Mouse (Mus musculus) layer of hippocampus, adult 9-11 months (tissue): ENCODE results near the gene Dcst1.

ENCODE experiments used
- DNase-seq: peaks from one replicate; pipeline ENCODE4 v3.0.0; 2022

The Dcst1 gene

DNA sequence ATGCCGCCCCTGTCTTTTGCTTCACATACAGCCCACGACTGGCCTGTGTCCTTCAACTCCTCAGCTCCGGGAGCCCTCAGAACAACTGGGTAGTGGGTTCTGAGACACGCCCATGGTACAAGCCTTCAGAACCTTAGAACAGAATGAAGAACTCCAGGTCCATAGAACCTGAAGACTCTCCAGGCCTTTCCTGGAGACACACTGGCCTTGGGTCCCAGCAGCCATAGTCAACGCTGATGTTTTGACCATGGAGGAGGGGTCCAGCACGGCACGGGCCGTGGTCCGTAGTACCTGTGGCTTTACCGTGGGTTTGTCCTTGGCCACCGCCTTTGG is at the start of gene Dcst1:
Dcst1 (minus strand) TSS at position 101 of the 333 bp plus-strand sequence.
- DNase-seq = no peak

DNA sequence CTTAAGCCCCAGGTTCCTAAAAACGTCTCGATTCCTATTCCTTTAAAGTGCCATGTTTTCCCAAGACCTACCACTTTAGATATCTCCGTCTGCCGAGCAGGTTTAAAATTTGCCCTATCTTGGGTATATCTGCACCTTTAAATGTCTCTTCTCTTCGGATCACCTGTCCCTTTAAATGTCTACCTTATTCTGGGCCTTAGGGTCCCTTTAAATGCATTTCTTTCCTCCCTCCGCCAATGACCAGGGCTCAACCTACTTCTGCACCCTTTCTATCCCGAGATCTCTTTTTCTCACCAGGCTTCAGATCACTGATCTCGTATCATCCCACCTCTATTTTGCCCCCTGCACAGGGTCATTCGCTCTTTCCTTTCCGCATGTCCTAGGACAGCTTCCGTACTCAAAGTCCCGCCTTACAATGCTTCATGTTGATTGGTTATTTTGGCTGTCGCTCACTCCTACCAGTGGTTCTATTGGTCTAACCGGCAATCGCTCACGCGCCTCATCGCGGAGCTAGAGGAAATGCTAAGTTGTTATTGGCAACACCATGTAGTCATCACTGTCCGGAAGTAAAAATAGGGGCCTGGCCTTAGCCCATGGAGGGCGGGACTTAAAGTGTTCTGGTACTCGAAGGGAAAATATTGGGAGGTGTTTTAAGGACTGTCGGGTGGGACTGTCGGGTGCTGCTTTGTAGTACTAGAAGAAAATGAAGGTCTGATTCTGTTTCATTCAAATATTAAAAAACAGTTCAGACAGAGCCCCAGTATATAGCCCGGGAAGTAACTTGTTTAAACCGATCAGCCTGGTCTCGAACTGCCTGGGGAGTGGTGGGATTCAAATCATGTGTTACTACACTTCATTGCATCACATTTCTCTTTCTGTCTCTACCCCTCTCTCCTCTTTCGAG is 46.7 kb upstream of the Dcst1 start, which contains the start of gene Flad1:
Flad1 (minus strand) TSS at position 381 of the 904 bp plus-strand sequence.
- DNase-seq = peak; percentile 100

DNA sequence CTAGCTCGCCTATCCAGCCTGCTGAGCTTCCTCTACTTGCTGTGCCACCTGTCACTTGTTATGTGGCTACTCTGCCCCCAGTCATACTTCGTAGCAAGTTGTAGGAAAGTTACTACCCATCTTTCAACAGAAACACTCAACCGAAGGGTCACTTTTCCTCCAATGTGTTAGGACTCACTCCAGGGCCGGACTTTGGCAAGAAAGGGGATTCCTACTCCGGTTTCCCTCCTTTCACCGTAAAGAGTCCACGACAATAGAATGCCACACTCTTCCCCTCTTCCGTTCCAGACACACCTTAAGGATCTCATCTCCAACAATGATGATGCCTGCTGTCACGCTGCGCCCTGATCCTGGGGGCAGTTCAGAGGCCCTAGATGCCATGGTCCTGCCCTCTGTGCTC is 45.8 kb upstream of the Dcst1 start:
- no peak for DNase-seq

DNA sequence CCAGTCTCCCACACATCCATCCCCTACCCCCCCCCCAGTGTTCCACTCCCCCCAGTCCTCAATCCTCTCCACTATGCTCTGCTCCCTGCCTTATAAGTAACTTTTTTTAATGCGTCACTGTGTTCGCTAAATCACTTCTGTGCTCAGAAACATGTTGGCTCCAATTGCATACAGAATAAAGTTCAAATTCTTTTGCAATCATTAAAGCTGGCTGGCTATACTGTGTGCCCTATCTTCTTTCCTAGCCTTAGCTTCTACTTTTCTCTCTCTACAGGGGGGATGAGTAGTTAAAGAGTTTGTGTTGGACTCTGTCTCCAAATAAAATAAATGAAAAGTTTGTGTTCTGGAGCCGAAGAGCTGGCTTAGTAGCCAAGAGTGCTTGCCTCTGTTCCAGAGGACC is 44.6 kb upstream of the Dcst1 start:
- no peak for DNase-seq

DNA sequence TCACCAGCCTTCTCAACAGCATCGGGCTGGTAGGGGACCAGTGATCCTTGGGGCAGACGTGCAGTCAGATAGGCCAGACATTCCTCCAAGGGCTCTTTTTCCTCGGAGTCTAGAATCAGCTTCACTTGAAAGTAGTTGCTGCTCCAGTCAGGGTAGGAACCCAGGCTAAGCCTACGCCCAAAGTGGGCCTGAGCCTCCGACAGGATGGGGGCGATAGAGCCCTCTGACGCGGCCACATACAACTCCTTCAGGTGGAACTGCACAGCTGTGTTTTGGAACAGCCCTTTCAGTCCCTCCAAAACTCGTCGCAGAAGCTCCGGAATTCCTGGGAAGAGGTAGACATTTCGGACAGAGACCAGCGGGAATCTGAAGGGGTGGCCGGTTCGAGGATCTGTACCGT is 43.4 kb upstream of the Dcst1 start:
- DNase-seq = no peak

DNA sequence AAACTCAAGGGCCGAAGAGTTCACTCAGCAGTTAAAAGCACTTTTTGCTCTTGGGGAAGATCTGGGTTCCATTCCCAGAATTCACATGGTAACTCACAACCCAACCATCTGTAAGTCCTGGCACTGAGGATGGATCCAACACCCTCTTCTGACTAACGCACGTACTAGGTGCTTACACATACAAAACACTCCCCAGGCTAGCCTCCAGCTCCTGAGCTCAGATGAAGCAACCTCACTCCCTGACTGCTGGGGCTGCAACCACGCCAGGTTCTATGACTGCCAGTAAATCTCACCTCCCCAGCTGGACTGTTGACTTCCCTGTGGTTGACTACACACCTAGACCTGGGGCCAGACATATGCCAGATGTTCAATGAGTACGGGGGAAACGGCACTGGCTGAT is 41.8 kb upstream of the Dcst1 start:
- DNase-seq = no peak

DNA sequence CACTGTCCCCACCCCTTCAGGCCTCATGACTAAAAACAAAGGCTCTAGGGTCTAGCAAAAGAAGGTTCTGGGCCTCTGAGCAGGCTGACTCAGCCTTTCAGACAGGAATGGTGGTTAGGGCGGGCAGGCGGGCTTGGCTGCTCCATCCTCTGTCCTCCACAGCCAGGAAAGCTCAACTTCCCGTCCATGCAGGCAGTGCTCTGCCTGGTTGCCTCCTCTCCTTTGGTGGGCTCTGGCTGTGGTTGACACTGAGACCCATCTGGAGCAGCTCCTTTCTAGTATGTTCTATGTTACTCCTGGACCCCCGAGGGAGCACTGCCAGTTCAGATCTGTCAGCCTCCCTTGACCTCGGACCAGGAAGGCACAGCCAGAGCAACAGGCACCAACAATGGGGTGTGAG is 37.6 kb upstream of the Dcst1 start, which contains the start of gene Lenep:
Lenep (minus strand) TSS at position 101 of the 400 bp plus-strand sequence.
- DNase-seq = no peak

DNA sequence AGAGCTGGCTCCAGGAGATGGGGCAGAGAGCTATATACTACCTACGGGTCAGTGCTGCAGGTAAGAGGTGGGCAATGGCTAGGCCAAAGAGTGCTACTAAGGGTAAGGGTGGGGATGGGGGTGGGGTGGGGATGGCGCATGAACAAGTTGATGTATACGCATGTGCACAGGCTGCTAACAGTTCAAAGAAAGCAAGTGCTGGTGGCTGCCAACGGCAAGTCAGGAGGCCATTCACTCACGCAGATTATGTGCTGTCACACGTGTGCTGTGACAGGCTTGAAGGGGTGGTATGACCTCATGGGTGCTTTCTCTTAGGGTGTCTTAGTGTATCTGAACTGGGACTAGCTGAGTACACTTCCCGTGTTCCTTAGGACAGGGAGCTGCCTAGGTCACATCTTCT is 36.3 kb upstream of the Dcst1 start:
- DNase-seq = no peak

DNA sequence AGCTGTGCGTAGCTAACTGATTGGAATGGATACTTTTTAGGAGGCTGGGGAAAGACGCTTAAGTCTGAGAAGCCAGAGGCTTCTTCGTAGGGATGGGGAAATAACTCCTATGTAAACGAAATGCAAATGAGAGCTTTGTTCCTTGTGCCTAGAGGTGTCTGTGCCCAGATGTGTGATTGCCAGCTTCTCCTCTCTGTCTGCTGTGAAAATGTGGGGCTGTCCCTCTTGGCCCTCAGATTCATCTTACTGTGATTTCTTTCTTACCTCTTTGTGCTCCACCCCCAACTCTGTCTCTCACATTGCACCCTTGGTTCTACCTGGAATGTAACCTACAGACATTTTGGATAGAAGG is 31.6 kb upstream of the Dcst1 start:
- no peak for DNase-seq

DNA sequence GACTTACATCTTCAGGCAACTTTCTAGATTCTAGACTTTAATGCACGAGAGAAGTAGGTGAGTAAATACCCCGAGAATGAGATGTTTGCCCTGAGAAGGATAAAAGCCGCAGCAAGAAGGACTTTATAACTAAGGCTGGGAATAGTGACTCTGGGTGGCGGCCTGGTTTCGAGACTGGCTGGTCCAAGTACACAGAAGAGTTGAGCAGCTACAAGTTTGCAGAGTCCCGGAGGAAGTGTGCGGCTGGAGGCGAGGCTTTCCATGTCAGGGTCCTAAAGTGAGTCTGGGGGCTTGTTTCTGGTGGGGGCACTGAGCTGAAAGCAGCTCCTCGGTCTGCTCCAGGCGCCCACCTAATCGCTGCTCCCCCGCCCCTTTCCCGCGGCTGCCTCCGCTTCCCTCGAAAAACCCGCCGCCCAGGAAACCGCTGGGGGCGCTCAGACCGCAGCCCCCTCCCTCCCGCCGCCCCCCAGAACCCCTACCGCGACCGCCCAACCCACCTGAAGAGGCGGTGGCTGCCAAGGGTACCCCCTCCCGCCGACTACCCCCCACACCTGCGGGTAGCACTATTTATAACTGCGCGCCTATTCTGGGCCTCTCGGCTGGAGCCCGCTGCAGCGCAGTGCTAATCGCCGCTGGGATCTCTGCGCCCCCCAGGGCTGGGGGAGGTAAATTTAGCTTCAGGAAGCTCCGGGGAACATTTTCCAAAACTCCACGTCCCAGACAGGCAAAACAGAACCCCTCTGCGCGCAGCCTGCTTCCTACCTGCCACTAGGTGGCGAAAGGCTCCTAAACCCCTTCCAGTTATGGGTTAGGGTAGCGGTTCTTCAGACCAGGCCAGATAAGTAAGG is 31.0 kb upstream of the Dcst1 start:
- no peak for DNase-seq

DNA sequence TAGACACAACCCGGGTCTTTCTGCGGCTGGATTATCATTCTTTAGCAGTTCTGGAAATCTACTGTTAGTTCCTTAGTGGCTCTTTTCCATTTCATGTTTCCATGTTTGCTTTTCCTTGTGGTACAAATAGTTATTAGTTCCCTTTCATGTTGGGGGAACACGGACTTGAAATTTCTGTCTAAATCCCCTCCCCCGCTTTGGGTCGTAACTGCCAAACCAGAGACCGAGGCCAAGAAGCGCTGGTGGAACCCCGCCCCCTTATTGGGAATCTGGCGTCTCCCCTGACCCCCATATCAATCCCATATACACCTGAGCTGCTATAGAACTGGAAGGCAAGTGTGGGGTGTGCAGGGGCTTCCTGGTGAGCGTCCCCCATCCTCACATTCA is 30.4 kb upstream of the Dcst1 start:
- DNase-seq = no peak

DNA sequence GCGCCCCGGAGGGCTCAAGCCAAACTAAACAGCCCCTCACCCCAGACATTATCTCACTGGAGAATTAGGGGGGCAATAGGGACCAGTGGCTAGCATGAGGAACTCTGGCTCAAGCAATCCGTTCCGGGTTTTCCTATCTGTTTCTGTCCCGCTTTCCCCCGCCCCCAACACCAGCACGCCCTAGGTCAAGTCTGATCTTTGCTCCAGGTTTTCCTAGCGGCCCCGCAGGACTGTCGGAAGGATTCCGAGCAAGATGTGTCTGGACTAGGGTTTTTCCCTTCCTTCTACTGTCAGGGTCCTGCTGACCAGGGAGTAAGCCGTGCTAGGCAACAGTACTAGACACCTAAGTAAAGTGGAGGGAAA is 29.8 kb upstream of the Dcst1 start:
- peak; percentile 78 for DNase-seq

DNA sequence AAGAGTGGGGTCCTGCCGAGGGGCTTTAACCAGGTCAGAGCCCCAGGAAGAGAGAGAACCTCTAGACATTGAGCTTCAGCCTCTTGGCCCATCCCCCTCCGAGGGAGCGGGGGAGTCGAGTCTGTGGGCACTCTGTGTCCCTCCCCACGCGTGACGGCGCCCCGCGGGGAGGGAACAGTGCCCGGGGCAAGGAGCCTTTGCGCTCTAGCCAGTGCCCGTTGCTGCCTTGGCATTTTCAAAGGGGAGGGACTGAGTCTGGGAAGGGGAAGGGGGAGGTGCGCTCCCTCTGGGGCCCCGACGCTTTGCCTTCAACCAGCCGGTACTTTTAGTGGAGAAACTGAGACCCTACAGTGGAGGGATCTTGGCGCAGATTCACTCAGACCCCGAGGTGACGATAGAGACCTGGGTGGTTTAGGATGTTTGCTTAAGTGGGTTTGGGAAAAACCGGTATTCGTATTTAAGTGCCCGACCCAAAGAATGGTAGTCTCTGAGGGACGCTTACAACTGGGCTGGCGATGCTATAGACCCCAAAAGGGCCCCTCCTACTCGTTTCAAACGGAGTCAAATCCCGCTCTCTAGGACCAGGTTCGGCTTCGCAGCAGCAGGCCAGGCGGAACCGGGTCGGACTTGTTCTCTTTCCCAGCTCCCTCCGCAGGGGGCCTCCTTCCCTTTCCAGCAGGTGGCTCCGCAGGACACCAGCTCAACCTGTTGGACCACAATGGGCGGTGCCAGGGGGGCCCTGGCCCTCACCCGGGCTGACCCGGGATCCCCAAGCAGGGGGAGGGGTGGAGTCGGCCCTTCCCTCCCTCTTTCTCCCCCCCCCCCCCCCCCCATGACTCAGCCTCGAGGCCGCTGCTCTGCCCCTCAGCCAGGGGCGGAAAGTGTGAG is 29.2 kb upstream of the Dcst1 start, which contains the start of gene Zbtb7b:
Zbtb7b (minus strand) TSS at position 771 of the 888 bp plus-strand sequence.
- peak; percentile 76 for DNase-seq

DNA sequence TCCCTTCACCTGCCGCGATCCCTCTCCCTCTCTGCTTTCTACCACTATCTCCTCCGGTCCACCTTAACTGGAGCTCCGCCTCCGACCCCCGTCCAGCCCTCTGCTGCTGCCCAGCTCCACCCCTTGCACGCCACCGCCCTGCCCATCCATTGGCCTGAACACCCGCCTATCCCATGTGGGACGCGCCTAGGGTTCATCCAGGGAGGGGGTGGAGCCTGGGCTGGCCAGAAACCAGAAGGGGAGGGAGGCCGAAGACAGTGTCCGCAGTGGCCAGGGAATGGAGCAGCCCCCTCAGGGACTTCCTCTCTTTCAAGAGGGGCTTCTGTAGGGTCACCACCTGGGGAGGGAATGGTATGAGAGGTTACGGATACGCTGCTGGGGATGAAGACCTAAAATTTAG is 28.6 kb upstream of the Dcst1 start:
- DNase-seq = peak; percentile 98

DNA sequence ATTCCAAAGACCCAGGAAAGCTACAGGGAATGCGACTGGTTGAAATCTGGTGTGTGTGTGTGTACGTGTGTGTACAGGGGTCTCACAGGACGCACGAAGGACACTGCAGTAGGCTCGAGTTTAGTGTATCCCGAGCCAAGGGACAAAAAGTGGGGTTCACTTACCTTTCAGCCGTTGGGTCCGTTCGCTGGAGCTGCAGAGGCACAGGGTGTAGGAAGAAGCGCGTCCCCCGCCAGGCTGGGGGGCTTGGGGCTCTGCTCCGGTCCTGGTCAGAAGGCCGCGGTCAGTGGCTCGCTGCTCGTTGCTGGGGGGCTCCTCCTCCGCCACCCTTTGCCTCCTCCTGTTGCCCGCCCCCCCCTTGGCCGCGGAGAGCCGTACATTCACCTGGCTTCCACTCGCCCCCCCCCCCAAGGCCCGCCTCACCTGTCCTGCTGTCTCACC is 27.8 kb upstream of the Dcst1 start:
- DNase-seq = no peak

DNA sequence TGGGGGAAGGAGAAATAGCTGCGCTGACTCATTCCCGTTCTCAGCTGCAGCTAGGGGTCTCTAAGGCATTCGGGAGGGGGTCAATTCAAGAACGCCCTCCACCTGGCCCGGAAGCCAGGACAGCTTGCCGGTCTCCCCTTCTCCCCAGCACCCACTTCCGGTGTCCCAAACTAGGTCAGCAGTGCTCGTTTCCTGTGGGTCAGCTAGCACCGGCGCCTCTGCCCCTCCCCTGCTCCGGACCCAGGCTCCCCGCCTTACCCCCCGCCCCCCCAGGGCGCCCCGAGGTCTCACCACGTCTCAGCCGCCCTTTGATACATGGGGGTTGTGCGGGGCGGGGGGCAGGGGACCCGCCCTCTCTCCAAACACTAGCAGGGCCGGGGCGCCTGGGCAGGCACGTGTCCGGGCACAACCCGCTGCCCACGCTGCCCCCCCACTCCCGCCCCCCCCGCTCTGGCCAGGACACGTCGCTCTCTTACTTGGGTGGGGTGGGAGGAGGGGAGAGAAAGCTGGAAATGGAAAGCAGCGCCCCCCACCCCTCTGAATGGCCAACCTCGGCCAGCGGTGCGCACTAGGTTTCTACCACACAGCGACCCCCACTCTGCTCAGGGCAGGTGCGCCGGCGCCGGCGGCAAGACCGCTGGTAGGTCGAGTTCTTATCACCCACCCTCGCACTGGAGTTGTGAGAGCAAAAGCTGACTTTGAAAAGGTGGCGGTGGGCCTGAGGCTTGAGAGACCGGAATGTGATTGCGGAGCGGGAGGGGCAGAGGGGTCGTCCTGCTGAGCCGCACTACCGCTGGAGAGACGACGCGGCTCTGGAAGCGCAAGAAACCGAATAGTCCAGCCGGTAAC is 26.8 kb upstream of the Dcst1 start:
- no peak for DNase-seq

DNA sequence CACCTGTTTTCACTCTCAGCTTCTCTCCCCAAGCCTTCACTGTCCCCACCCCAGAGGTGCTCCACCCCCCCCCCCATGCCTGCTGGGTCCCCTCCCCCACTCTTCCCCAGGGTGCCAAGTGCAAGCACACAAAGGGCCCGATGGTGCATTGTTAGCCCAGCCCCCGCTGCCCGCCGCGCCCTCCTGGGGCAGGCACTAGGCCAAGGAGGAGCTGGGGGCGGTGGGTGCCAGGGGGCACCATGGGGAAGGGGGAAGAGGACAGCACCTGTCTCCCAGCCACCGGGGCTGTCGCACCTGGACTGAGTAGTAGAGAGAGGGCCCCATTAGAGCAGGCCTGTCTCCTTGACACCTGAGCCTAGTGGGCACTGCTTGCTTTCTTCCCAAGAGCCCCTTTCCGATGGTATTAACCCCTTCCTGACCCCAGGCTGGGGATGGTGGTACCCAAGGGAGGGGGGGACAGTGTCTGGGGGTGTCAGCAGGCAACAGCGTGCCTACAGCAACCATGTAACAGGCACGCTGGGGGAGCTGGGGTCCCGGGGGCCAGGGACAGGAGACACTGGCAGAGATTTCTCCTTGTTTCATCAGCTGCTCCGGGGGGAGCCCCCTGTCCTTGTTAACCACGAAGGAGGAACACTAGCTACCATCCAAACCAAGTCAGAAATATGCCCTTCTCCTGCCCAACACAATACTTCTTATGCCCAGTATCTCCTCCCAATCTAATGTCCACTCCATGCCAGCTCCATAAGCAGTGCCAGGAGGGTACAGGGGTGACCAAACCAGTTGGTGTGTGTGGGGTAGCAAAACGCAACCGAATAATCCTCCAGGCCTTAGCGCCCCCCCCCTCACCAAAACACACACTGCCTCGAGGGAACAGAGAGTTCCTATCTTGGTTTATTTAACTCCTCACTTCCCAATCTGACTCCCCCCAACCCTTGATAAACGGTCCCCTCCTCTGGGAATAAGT is 25.9 kb upstream of the Dcst1 start:
- DNase-seq = no peak

DNA sequence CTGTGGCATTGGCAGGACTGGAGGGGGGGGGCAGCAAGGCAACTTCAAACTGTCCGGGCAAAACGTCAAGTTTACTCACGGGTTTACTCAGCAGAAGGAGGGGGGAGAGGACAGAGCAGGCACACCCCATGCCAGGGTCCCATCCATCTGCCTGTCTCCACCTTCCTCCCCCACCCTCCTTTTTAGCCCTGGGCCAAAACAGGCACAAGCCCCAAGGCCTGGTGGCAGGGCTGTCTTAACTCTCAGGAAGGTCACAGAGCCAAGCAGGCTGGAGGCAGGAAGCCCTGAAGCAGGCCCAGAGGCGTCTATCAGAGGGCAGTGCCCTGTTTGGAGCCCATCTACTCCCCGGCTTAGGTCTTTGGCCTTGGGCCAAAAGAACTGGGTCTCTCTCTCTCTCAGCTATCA is 25.1 kb upstream of the Dcst1 start:
- DNase-seq = no peak

DNA sequence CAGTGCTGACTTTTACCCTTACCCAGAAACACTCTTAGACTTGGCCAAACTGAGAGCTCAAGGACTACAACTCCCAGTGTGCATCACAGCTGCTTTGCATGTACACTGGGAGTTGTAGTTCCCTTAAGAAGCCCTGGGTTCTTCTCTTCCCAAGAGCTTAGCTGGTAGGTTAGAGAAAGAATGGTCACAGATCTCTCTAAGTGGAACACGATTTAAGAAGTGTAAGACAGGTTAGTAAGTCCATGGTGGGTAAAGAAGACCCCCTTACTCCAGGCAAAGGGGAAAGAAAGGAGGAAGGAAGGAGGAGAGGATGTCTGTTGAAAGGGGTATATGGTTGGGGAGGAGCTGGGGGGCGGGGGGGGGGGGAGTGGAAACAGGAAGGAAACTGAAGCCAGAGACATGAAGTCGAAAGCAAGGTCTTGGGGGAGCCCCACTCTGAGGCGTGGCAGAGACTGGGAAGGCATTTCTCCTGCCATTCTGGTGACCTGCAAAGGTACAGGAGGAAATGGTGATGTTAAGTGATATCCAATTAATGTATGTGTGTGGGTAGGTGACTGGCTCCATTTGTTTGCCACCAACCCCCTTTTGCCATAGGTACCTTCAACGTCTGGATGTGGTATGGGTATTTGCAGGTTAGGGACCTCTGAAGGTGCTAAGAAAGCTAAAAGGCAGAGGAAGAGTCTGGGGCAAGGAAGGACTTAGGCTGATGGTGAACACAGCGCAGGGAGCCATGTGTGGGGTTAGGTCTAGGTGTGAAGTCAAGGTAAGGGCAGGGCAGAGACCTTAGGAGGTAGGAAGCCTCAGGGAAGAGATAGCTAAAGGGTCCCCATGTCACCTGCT is 24.1 kb upstream of the Dcst1 start:
- no peak for DNase-seq
